Mouse (Mus musculus) midbrain, embryonic 12.5 days (tissue): ENCODE data around the gene Vps25. TPM values are rescaled to one million over a fixed set of nuclear protein-coding genes. Genes with fewer than 3 reads are reported as not detected.

ENCODE experiments used
- ATAC-seq: fragments of 200-750 bp; cut with Nextera tagmentation; 2 replicates; pipeline ENCODE4 v1.8.0; 2017; ENCODE audit warnings: low read depth, moderate TSS enrichment, moderate library complexity; ENCODE audit not compliant: low FRiP score
- H3K27ac ChIP-seq: fragments of 300-500 bp; sonication (generic); replicated peaks from 2 replicates; pipeline ENCODE4 v1.5.1; 2016; ENCODE audit warnings: mild to moderate bottlenecking
- H3K27me3 ChIP-seq: fragments of 300-500 bp; sonication (generic); 2 replicates; pipeline ENCODE4 v1.6.1; 2016; ENCODE audit warnings: mild to moderate bottlenecking
- H3K36me3 ChIP-seq: fragments of 300-500 bp; sonication (generic); 2 replicates; pipeline ENCODE4 v1.6.1; 2016
- H3K4me1 ChIP-seq: fragments of 300-500 bp; sonication (generic); 2 replicates; pipeline ENCODE4 v1.6.1; 2016
- H3K4me2 ChIP-seq: fragments of 300-500 bp; sonication (generic); replicated peaks from 2 replicates; pipeline ENCODE4 v1.6.1; 2016; ENCODE audit warnings: mild to moderate bottlenecking, moderate library complexity
- H3K4me3 ChIP-seq: fragments of 300-500 bp; sonication (generic); 2 replicates; pipeline ENCODE4 v1.5.1; 2016; ENCODE audit warnings: mild to moderate bottlenecking
- H3K9ac ChIP-seq: fragments of 300-500 bp; sonication (generic); replicated peaks from 2 replicates; pipeline ENCODE4 v1.6.1; 2016; ENCODE audit warnings: mild to moderate bottlenecking, moderate library complexity
- H3K9me3 ChIP-seq: fragments of 300-500 bp; sonication (generic); 2 replicates; pipeline ENCODE4 v1.6.1; 2016; ENCODE audit warnings: mild to moderate bottlenecking
- WGBS: fragments of 180-500 bp; shearing (Covaris S2); methylation state at CpG from one replicate; pipeline ENCODE4 v1.1.7; 2016; 5-methylcytosine and 5-hydroxymethylcytosine counted together
- polyA plus RNA-seq: library from polyadenylated mRNA; unstranded; fragments of >200 nt; fragmentation: Nextera tagmentation; extraction: Ambion mirVana; gene quantifications from 2 replicates; pipeline ENCODE4 v1.2.1, GENCODE M21; 2016

Vps25 gene
- polyA plus RNA-seq, 1 experiment from 2014 or later: 101 TPM

- no peak overlapping the region for H3K4me3 ChIP-seq
- peaks cover 18% of the 10 kb centered on the region for H3K27me3 ChIP-seq
- H3K9me3 ChIP-seq: no peaks in the 10 kb centered on the region
- H3K9ac ChIP-seq: no peak overlapping the region
- peaks cover 17% of the 10 kb centered on the region for H3K4me1 ChIP-seq
- no peaks in the 10 kb centered on the region for H3K36me3 ChIP-seq
- ATAC-seq: no peak
- H3K4me2 ChIP-seq: no peak overlapping the region
- 14% methylated on average over 5 of the region's 5 CpGs for WGBS
- H3K27ac ChIP-seq: no peak overlapping the region
Measured at GRCm38 (mm10) chr11:101230526-101230925, 23.0 kb upstream of the Vps25 start.

GRCm38 (mm10) chr11:101230991-101231871 lies 22.3 kb upstream of the Vps25 start:
- Histone ChIP-seq H3K4me1 (peaks cover 14% of the 10 kb centered on the region), H3K36me3 (no peaks in the 10 kb centered on the region), H3K27me3 (peaks cover 18% of the 10 kb centered on the region), H3K27ac (no peak overlapping the region), H3K9ac (no peak overlapping the region), H3K4me3 (no peak overlapping the region), H3K9me3 (no peaks in the 10 kb centered on the region), H3K4me2 (no peak overlapping the region)
- WGBS: 13% methylated on average over 18 of the region's 18 CpGs
- no peak for ATAC-seq

GRCm38 (mm10) chr11:101232010-101232839 lies 21.3 kb upstream of the Vps25 start:
- peaks cover 18% of the 10 kb centered on the region for H3K27me3 ChIP-seq
- 61% methylated on average over 6 of the region's 6 CpGs for WGBS
- no peaks in the 10 kb centered on the region for H3K9me3 ChIP-seq
- no peak overlapping the region for H3K4me3 ChIP-seq
- H3K4me1 ChIP-seq: peaks cover 11% of the 10 kb centered on the region
- H3K4me2 ChIP-seq: no peak overlapping the region
- no peak overlapping the region; the same call in 1 of the 2 replicates for H3K9ac ChIP-seq
- no peak for ATAC-seq
- H3K27ac ChIP-seq: no peak overlapping the region
- no peaks in the 10 kb centered on the region for H3K36me3 ChIP-seq

DNA sequence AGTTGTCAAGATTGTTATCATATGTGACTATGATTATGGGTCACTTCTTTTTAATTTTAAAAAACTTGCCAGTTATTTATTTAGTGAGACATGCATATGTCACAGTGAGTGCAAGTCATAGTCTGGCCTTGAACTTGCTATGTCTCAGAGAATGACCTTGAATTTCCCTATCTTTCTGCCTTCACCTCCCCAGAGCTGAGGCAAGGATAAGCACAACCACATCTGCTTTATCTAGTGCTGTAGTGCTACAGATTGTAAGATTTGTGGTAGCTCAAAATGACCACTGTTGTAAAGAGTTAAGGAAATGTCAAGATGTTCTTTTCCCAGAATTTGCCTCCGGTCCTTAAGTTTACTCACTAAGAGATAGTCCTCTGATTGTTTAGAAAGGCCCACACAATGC lies 20.3 kb upstream of the Vps25 start:
- Histone ChIP-seq H3K9ac (no peak overlapping the region), H3K27me3 (peaks cover 13% of the 10 kb centered on the region), H3K9me3 (no peaks in the 10 kb centered on the region), H3K4me2 (no peak overlapping the region), H3K4me3 (no peak overlapping the region), H3K36me3 (no peaks in the 10 kb centered on the region), H3K4me1 (peaks cover 11% of the 10 kb centered on the region), H3K27ac (no peak overlapping the region)
- WGBS: 92% methylated on average over 1 of the region's 1 CpGs
- no peak for ATAC-seq

DNA sequence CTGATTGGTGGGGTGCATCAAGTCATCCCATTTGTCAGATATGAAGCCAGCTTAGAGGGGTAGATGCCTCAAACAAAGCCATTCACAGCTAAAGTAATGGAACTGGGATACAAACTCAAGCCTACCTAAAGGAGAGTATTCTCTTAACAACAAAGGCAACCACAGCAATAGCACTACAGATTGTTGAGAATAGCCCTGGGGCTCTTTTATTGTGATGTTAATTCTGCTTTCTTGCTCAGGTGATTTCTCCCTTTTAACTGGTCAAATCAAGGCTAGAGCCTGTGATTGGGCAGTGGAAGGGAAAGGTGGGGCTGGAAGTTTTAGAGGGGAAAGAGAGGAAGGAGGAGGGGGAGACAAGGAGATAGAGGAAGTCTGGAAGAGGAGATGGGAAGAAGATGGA lies 19.4 kb upstream of the Vps25 start:
- no peak overlapping the region for H3K9ac ChIP-seq
- H3K27ac ChIP-seq: no peak overlapping the region
- no peak overlapping the region for H3K4me3 ChIP-seq
- H3K27me3 ChIP-seq: peaks cover 13% of the 10 kb centered on the region
- H3K4me2 ChIP-seq: no peak overlapping the region
- no peaks in the 10 kb centered on the region for H3K9me3 ChIP-seq
- no peaks in the 10 kb centered on the region for H3K36me3 ChIP-seq
- H3K4me1 ChIP-seq: peaks cover 11% of the 10 kb centered on the region
- ATAC-seq: no peak

- ATAC-seq: no peak
- H3K27ac ChIP-seq: no peak overlapping the region
- H3K4me3 ChIP-seq: no peak overlapping the region
- peaks cover 13% of the 10 kb centered on the region for H3K27me3 ChIP-seq
- H3K4me2 ChIP-seq: no peak overlapping the region
- no peaks in the 10 kb centered on the region for H3K36me3 ChIP-seq
- H3K9me3 ChIP-seq: no peaks in the 10 kb centered on the region
- H3K9ac ChIP-seq: no peak overlapping the region
- H3K4me1 ChIP-seq: peaks cover 10% of the 10 kb centered on the region
Measured at GRCm38 (mm10) chr11:101235429-101235828, 18.1 kb upstream of the Vps25 start.

GRCm38 (mm10) chr11:101236782-101237181 lies 16.7 kb upstream of the Vps25 start:
- no peak for ATAC-seq
- peaks cover 4% of the 10 kb centered on the region; the same call in 1 of the 2 replicates for H3K27me3 ChIP-seq
- no peaks in the 10 kb centered on the region for H3K9me3 ChIP-seq
- no peaks in the 10 kb centered on the region for H3K4me1 ChIP-seq
- no peak overlapping the region for H3K9ac ChIP-seq
- WGBS: 92% methylated on average over 5 of the region's 5 CpGs
- H3K4me3 ChIP-seq: no peak overlapping the region
- H3K27ac ChIP-seq: no peak overlapping the region
- no peak overlapping the region for H3K4me2 ChIP-seq
- H3K36me3 ChIP-seq: no peaks in the 10 kb centered on the region

DNA sequence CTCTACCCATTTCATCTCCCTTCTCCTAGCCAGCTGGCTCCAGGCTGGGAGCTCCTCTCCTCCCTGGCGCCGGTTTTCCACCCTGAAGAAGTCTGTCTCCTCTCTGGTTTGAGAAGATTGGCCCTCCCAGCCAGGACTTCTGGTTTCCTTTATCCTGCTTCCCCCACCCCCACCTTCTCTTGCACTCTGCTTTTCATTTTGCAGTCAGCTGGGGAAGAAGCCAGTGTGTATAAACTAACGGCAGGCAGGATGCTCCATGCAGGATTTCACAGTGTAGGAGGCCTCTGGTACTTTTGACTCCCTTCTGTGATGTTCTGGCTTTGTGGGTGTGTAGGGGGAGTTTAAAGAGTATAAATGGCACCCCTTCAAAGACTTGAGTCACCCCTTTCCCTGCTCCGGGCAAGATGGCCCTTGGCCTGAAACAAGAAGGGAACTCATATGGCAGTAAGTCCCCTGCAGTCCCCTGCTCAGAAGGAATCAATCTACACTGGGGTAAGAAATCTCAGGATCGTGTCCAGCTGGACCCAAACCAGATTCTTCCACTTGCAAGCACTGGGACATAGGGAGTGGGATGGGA lies 15.3 kb upstream of the Vps25 start:
- Histone ChIP-seq H3K4me1 (no peaks in the 10 kb centered on the region), H3K9me3 (no peaks in the 10 kb centered on the region), H3K4me3 (no peak overlapping the region), H3K9ac (no peak overlapping the region), H3K27me3 (no peaks in the 10 kb centered on the region), H3K27ac (no peak overlapping the region), H3K36me3 (no peaks in the 10 kb centered on the region), H3K4me2 (no peak overlapping the region)
- WGBS: 55% methylated on average over 5 of the region's 5 CpGs
- ATAC-seq: no peak

GRCm38 (mm10) chr11:101245071-101245470 lies 8.4 kb upstream of the Vps25 start:
- no peaks in the 10 kb centered on the region for H3K36me3 ChIP-seq
- peaks cover 14% of the 10 kb centered on the region; the same call in 1 of the 2 replicates for H3K4me1 ChIP-seq
- no peak overlapping the region for H3K4me3 ChIP-seq
- no peak overlapping the region for H3K27ac ChIP-seq
- H3K9me3 ChIP-seq: no peaks in the 10 kb centered on the region
- H3K4me2 ChIP-seq: no peak overlapping the region
- no peak for ATAC-seq
- 46% methylated on average over 4 of the region's 4 CpGs for whole genome bisulfite sequencing
- no peak overlapping the region for H3K9ac ChIP-seq
- peaks cover 45% of the 10 kb centered on the region for H3K27me3 ChIP-seq

- H3K4me1 ChIP-seq: peaks cover 14% of the 10 kb centered on the region; the same call in 1 of the 2 replicates
- H3K4me3 ChIP-seq: peak within 1 kb of the TSS; percentile 54
- H3K36me3 ChIP-seq: no peaks in the 10 kb centered on the region
- WGBS: under 1% methylated on average over 63 of the region's 63 CpGs
- no peak within 1 kb of the TSS; the same call in 1 of the 2 replicates for H3K27ac ChIP-seq
- ATAC-seq: peak; percentile 68
- peaks cover 45% of the 10 kb centered on the region for H3K27me3 ChIP-seq
- H3K9me3 ChIP-seq: no peaks in the 10 kb centered on the region
- peak within 1 kb of the TSS; percentile 73 for H3K9ac ChIP-seq
- H3K4me2 ChIP-seq: peak within 1 kb of the TSS; percentile 85
Measured at GRCm38 (mm10) chr11:101245855-101246701, 7.4 kb upstream of the Vps25 start, which contains the start of gene Ramp2. Gene Ramp2 (plus strand): TSS chr11:101246028.

- Histone ChIP-seq H3K27ac (no peak overlapping the region; the same call in 1 of the 2 replicates), H3K9ac (peak overlapping the region; percentile 73), H3K4me2 (peak overlapping the region; percentile 85), H3K4me3 (peak overlapping the region; percentile 54), H3K4me1 (peaks cover 14% of the 10 kb centered on the region; the same call in 1 of the 2 replicates), H3K36me3 (no peaks in the 10 kb centered on the region), H3K9me3 (no peaks in the 10 kb centered on the region), H3K27me3 (peaks cover 45% of the 10 kb centered on the region)
- ATAC-seq: peak; percentile 38; the same call in 1 of the 2 replicates
- 5% methylated on average over 7 of the region's 7 CpGs for WGBS
Measured at GRCm38 (mm10) chr11:101246702-101247012, 6.8 kb upstream of the Vps25 start.
